Mouse (Mus musculus): ENCODE measurements around the gene Fam107a. TPM values are rescaled to one million over a fixed set of nuclear protein-coding genes. Genes with fewer than 3 reads are reported as not detected.

The Fam107a gene
- polyA plus RNA-seq, 1 experiment from 2014 or later, result 0.36 TPM

- Histone ChIP-seq H3K9me3 (ENCODE audit: control insufficient read depth, low read length) (no peaks in the 10 kb centered on the region), H3K27ac (replicated peaks in 1 of 2; ENCODE audit: control insufficient read depth in 1 of 2, insufficient read depth in 1 of 2, low read depth in 2 of 2, low read length in 2 of 2) (no peak overlapping the region), H3K27me3 (ENCODE audit: control insufficient read depth, insufficient read depth, low read length) (no peaks in the 10 kb centered on the region), H3K4me3 (ENCODE audit: control insufficient read depth in 1 of 2, insufficient read depth in 1 of 2, low read depth in 1 of 2, low read length in 2 of 2) (no peak overlapping the region), H3K4me1 (ENCODE audit: control insufficient read depth in 2 of 2, insufficient read depth in 2 of 2, low read length in 2 of 2) (peaks cover 3 to 14% of the 10 kb centered on the region in 2 experiments; a peak in 2 of 4 replicates), H3K36me3 (ENCODE audit: control insufficient read depth, insufficient read depth, low read length) (no peaks in the 10 kb centered on the region), H3K4me2 (ENCODE audit: low read length) (no peak overlapping the region), H3K9ac (ENCODE audit: low read length) (no peak overlapping the region)
- WGBS, result 67% methylated on average over 6 of the region's 6 CpGs
- ATAC-seq (ENCODE audit: insufficient number of reproducible peaks, insufficient read depth, low FRiP score, low read depth), result no peak
These were observed 12.6 kb upstream of the Fam107a start for GRCm38 (mm10) chr14:8330390-8330789.

DNA sequence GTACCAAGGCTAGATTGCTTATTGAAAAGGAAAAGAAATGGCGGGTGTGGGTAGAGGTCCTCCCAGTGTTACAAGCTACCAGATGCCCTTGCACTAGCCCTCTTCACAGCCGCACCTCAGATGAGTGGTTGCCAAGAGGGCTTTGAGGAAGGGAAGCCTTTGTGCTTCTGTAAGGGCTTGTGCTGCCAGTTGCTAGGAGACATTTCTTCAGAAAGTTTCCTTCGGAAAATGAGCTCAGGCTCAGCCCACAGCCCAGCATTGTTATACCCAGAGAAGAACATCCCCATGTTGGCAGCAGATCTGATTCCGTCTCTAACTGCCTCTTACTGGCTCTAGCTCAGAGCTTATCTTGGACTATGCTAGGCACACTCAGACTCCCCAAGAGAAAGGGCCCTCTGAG, 11.7 kb upstream of the Fam107a start:
- no peak for ATAC-seq (ENCODE audit: insufficient number of reproducible peaks, insufficient read depth, low FRiP score, low read depth)

DNA sequence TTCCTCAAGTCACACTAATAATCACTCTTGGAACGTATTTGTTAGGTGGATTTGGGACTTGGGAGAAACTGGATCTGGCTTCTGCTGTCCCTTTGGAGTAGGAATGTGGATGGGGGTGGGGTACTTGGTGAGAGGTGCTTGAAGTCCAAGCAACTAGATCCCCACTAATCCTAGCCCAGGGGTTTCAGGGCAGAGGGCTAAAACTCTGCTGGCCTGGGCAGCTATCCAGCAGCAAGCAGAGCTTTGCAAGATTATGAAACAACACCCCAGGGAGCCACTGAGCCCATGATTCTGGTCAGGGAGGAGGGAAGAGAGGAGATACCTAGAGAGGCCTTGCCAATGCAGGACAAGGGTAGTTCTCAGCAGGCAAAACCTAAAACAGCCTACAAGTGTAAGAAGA, 9.5 kb upstream of the Fam107a start:
- H3K4me1 ChIP-seq (ENCODE audit: control insufficient read depth in 2 of 2, insufficient read depth in 2 of 2, low read length in 2 of 2), result peaks cover 3 to 14% of the 10 kb centered on the region in 2 experiments; a peak in 2 of 4 replicates
- no peak overlapping the region for H3K4me2 ChIP-seq (ENCODE audit: low read length)
- H3K27ac ChIP-seq (replicated peaks in 1 of 2; ENCODE audit: control insufficient read depth in 1 of 2, insufficient read depth in 1 of 2, low read depth in 2 of 2, low read length in 2 of 2), result peak overlapping the region in 1 of 2 experiments; percentile 11; a peak in 1 of 4 replicates
- H3K4me3 ChIP-seq (ENCODE audit: control insufficient read depth in 1 of 2, insufficient read depth in 1 of 2, low read depth in 1 of 2, low read length in 2 of 2), result no peak overlapping the region
- H3K9ac ChIP-seq (ENCODE audit: low read length), result no peak overlapping the region
- WGBS, result 51% methylated on average over 1 of the region's 1 CpGs
- H3K36me3 ChIP-seq (ENCODE audit: control insufficient read depth, insufficient read depth, low read length), result no peaks in the 10 kb centered on the region
- no peak for ATAC-seq (ENCODE audit: insufficient number of reproducible peaks, insufficient read depth, low FRiP score, low read depth)
- H3K9me3 ChIP-seq (ENCODE audit: control insufficient read depth, low read length), result no peaks in the 10 kb centered on the region
- no peaks in the 10 kb centered on the region for H3K27me3 ChIP-seq (ENCODE audit: control insufficient read depth, insufficient read depth, low read length)

More for the DNA sequence above, 11.7 kb upstream of the Fam107a start:
- no peak overlapping the region for H3K4me2 ChIP-seq (ENCODE audit: low read length)
- no peaks in the 10 kb centered on the region for H3K27me3 ChIP-seq (ENCODE audit: control insufficient read depth, insufficient read depth, low read length)
- WGBS, result 65% methylated on average over 4 of the region's 4 CpGs
- peaks cover 3 to 14% of the 10 kb centered on the region in 2 experiments; a peak in 2 of 4 replicates for H3K4me1 ChIP-seq (ENCODE audit: control insufficient read depth in 2 of 2, insufficient read depth in 2 of 2, low read length in 2 of 2)
- H3K9ac ChIP-seq (ENCODE audit: low read length), result no peak overlapping the region
- H3K4me3 ChIP-seq (ENCODE audit: control insufficient read depth in 1 of 2, insufficient read depth in 1 of 2, low read depth in 1 of 2, low read length in 2 of 2), result no peak overlapping the region
- no peaks in the 10 kb centered on the region for H3K36me3 ChIP-seq (ENCODE audit: control insufficient read depth, insufficient read depth, low read length)
- no peaks in the 10 kb centered on the region for H3K9me3 ChIP-seq (ENCODE audit: control insufficient read depth, low read length)
- H3K27ac ChIP-seq (replicated peaks in 1 of 2; ENCODE audit: control insufficient read depth in 1 of 2, insufficient read depth in 1 of 2, low read depth in 2 of 2, low read length in 2 of 2), result no peak overlapping the region

DNA sequence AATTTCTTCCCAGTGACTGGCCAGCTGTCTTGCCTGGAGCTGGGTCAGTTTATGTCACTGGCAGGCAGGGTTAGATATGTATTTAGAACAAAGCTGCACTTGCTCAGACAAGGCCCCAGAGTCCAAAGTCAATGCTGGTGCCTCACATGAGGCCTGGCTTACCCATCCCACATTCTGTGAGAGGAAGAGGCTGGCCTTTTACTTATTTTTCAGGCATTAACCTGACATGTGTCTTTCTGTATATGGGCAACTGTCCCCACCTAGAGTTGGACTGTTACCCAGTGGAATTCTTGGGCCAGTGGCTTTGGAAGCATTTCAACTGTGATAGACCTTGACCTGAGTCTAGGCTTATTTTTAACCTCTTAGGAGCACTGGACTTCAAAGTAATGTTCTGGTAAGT, 9.1 kb upstream of the Fam107a start:
- no peaks in the 10 kb centered on the region for H3K27me3 ChIP-seq (ENCODE audit: control insufficient read depth, insufficient read depth, low read length)
- no peak for ATAC-seq (ENCODE audit: insufficient number of reproducible peaks, insufficient read depth, low FRiP score, low read depth)
- H3K36me3 ChIP-seq (ENCODE audit: control insufficient read depth, insufficient read depth, low read length), result no peaks in the 10 kb centered on the region
- H3K4me2 ChIP-seq (ENCODE audit: low read length), result no peak overlapping the region
- H3K9me3 ChIP-seq (ENCODE audit: control insufficient read depth, low read length), result no peaks in the 10 kb centered on the region
- no peak overlapping the region for H3K9ac ChIP-seq (ENCODE audit: low read length)
- no peak overlapping the region for H3K4me3 ChIP-seq (ENCODE audit: control insufficient read depth in 1 of 2, insufficient read depth in 1 of 2, low read depth in 1 of 2, low read length in 2 of 2)
- H3K27ac ChIP-seq (replicated peaks in 1 of 2; ENCODE audit: control insufficient read depth in 1 of 2, insufficient read depth in 1 of 2, low read depth in 2 of 2, low read length in 2 of 2), result peak overlapping the region in 1 of 2 experiments; percentile 11; a peak in 1 of 4 replicates
- H3K4me1 ChIP-seq (ENCODE audit: control insufficient read depth in 2 of 2, insufficient read depth in 2 of 2, low read length in 2 of 2), result peaks cover 3 to 14% of the 10 kb centered on the region in 2 experiments; a peak in 2 of 4 replicates

DNA sequence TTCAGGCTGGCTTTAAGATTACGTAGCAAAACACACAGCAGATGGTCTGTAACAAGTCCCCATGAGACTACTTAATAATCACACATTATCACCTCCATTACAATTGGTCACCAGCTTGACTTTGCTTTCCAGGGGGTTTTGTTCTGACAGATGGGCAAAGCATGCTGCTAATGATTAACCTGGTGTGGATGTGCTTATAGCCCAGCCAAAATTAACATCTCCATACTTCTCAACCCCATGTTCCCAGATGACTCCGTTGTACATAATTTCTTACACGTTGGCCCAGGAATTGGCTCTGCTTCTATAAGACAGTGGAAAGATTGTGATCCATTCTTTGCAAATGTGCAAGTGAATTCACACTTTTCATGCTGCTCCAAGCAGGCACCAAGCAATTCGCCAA, 7.9 kb upstream of the Fam107a start:
- Histone ChIP-seq H3K27me3 (ENCODE audit: control insufficient read depth, insufficient read depth, low read length) (no peaks in the 10 kb centered on the region), H3K9me3 (ENCODE audit: control insufficient read depth, low read length) (no peaks in the 10 kb centered on the region), H3K4me1 (ENCODE audit: control insufficient read depth in 2 of 2, insufficient read depth in 2 of 2, low read length in 2 of 2) (peaks cover 3 to 11% of the 10 kb centered on the region in 2 experiments; a peak in 2 of 4 replicates), H3K4me3 (ENCODE audit: control insufficient read depth in 1 of 2, insufficient read depth in 1 of 2, low read depth in 1 of 2, low read length in 2 of 2) (no peak overlapping the region), H3K27ac (replicated peaks in 1 of 2; ENCODE audit: control insufficient read depth in 1 of 2, insufficient read depth in 1 of 2, low read depth in 2 of 2, low read length in 2 of 2) (no peak overlapping the region), H3K4me2 (ENCODE audit: low read length) (no peak overlapping the region), H3K36me3 (ENCODE audit: control insufficient read depth, insufficient read depth, low read length) (no peaks in the 10 kb centered on the region), H3K9ac (ENCODE audit: low read length) (no peak overlapping the region)
- 69% methylated on average over 4 of the region's 4 CpGs for WGBS
- ATAC-seq (ENCODE audit: insufficient number of reproducible peaks, insufficient read depth, low FRiP score, low read depth), result no peak

- WGBS, result 83% methylated on average over 3 of the region's 3 CpGs
These were observed 2.7 kb upstream of the Fam107a start for GRCm38 (mm10) chr14:8320528-8320927.

DNA sequence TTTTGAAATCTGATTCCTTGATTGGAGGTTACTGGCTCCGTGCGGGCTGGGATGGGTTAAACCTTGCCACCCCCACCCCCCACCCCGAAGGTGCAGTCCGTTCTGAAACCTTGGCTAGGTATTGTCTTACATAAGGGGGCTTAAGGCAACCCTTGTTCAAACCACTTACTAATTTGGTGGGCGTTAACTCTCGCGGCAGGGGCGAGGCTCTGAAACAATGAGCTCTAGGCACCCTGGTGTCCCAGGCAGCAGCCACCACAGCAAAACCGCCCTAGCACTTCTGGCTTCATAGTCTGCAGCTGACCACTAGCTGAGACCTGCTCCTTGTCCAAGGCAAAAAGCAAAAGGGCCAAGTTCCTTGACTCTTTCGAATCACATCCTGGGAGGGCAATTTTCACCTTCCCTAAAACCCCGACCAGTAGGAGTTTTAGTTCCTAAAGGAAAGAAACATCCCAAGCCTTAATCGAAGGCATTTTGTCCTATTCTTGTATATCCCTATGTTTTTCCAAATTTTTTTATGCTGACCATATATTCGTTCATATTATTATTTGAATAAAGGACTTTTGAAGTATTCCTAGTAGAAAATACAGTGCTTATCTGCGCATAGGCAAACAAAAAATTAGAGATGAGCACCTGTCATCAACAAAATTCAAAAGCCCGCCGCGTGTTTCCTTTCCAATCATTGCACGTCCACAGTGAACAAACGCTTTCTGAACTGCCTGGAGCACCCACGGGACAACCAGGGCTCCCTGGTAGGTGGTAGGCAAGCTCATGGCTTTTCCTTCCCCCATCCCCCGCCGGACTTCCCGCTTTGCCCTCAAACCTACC, 1.2 kb downstream of the Fam107a start:
- H3K27ac ChIP-seq (replicated peaks in 1 of 2; ENCODE audit: control insufficient read depth in 1 of 2, insufficient read depth in 1 of 2, low read depth in 2 of 2, low read length in 2 of 2), result no peak overlapping the region
- peak overlapping the region; percentile 34; the same call in 1 of the 2 replicates for H3K9ac ChIP-seq (ENCODE audit: low read length)
- H3K4me3 ChIP-seq (ENCODE audit: control insufficient read depth in 1 of 2, insufficient read depth in 1 of 2, low read depth in 1 of 2, low read length in 2 of 2), result peak overlapping the region; percentile 7 to 38
- peak overlapping the region; percentile 70 for H3K4me2 ChIP-seq (ENCODE audit: low read length)
- H3K4me1 ChIP-seq (ENCODE audit: control insufficient read depth in 2 of 2, insufficient read depth in 2 of 2, low read length in 2 of 2), result peaks cover 6 to 18% of the 10 kb centered on the region in 2 experiments; a peak in 3 of 4 replicates
- 5% methylated on average over 23 of the region's 23 CpGs for WGBS
- H3K36me3 ChIP-seq (ENCODE audit: control insufficient read depth, insufficient read depth, low read length), result no peaks in the 10 kb centered on the region
- no peaks in the 10 kb centered on the region for H3K9me3 ChIP-seq (ENCODE audit: control insufficient read depth, low read length)
- ATAC-seq (ENCODE audit: insufficient number of reproducible peaks, insufficient read depth, low FRiP score, low read depth), result no peak
- H3K27me3 ChIP-seq (ENCODE audit: control insufficient read depth, insufficient read depth, low read length), result peaks cover 40% of the 10 kb centered on the region

More at GRCm38 (mm10) chr14:8320528-8320927, 2.7 kb upstream of the Fam107a start:
- H3K4me1 ChIP-seq (ENCODE audit: control insufficient read depth in 2 of 2, insufficient read depth in 2 of 2, low read length in 2 of 2), result peaks cover 2 to 14% of the 10 kb centered on the region in 2 experiments; a peak in 3 of 4 replicates
- no peak overlapping the region for H3K9ac ChIP-seq (ENCODE audit: low read length)
- no peak for ATAC-seq (ENCODE audit: insufficient number of reproducible peaks, insufficient read depth, low FRiP score, low read depth)
- peaks cover 31% of the 10 kb centered on the region for H3K27me3 ChIP-seq (ENCODE audit: control insufficient read depth, insufficient read depth, low read length)
- no peaks in the 10 kb centered on the region for H3K9me3 ChIP-seq (ENCODE audit: control insufficient read depth, low read length)
- H3K4me3 ChIP-seq (ENCODE audit: control insufficient read depth in 1 of 2, insufficient read depth in 1 of 2, low read depth in 1 of 2, low read length in 2 of 2), result no peak overlapping the region
- no peaks in the 10 kb centered on the region for H3K36me3 ChIP-seq (ENCODE audit: control insufficient read depth, insufficient read depth, low read length)
- no peak overlapping the region for H3K4me2 ChIP-seq (ENCODE audit: low read length)
- H3K27ac ChIP-seq (replicated peaks in 1 of 2; ENCODE audit: control insufficient read depth in 1 of 2, insufficient read depth in 1 of 2, low read depth in 2 of 2, low read length in 2 of 2), result no peak overlapping the region

Data from heart, embryonic 14.5 days (tissue).